Mouse (Mus musculus) testis, postnatal 14 days (tissue): ENCODE results near the gene Plcl2.
"Not testable (repeated sequence)": the region's sequence is repeated elsewhere in the genome, so short reads cannot be mapped to it uniquely, and the experiment has no call there.

Experiments used
- DNase-seq: peaks from one replicate; pipeline ENCODE4 v3.0.0; 2021; ENCODE audit warnings: low spot score

Gene Plcl2

GRCm38 (mm10) chr17:50534889-50535288, 25.7 kb downstream of the Plcl2 start:
- not testable (repeated sequence) for DNase-seq

DNA sequence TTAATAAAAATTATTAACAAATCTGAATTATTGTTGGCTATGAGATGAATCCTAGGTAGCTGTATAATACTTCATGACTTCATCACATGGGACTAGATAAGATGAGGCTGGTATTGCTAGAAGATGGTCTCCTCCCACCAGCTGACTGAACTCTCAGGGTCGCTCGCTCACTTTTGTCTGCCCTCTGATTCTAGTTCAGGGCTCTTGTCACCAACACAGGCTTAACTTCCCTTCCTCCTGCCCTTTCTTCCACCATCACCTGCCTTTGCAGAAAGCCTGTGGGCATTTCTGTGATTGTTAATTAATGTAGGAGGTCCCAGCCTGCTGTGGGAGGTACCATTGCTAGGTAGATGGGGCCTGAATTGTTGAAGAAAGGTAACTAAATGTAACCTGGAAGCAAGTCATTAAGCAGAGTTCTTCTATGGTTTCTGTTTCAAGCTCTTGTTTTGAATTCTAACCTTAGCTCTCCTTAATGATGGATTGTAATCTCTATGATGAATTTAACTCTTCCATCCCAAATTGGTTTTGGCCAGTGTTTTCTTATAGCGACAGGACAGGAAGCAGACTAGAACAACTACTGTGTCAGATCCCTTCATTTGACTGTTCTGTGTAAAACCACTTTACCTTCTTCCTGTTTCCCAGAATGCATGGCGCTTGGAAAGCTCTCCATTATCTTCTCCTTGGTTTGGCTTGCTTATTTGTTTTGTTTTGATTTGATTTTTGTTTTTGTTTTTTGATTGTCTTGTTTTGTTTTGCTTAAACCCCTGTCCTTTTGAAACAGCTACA, 27.4 kb downstream of the Plcl2 start:
- DNase-seq: no peak

- no peak for DNase-seq
These were observed 28.6 kb downstream of the Plcl2 start for GRCm38 (mm10) chr17:50537786-50538185.

GRCm38 (mm10) chr17:50544860-50545259, 35.7 kb downstream of the Plcl2 start:
- DNase-seq: no peak

DNA sequence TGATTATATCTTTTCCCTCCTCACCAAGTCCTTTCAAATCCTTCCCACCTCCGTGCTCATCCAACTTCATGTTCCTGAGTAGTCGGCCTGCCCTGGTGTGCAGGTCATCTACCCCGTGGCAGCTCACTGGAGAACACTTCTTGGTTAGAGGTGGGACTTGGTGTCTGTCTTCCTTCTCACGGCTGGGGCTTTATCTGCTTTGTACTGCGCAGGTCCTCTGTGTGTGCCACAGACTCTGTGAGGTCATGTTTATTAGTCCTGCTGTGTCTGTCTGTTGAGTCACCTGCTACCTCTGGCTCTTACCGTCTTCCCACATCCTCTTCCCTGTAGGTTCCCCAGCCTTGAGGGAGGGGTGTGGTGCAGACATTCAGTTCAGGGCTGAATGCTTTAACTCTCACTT, 36.1 kb downstream of the Plcl2 start:
- DNase-seq: no peak

- DNase-seq: no peak
These were observed 42.9 kb downstream of the Plcl2 start for GRCm38 (mm10) chr17:50552130-50552529.

DNA sequence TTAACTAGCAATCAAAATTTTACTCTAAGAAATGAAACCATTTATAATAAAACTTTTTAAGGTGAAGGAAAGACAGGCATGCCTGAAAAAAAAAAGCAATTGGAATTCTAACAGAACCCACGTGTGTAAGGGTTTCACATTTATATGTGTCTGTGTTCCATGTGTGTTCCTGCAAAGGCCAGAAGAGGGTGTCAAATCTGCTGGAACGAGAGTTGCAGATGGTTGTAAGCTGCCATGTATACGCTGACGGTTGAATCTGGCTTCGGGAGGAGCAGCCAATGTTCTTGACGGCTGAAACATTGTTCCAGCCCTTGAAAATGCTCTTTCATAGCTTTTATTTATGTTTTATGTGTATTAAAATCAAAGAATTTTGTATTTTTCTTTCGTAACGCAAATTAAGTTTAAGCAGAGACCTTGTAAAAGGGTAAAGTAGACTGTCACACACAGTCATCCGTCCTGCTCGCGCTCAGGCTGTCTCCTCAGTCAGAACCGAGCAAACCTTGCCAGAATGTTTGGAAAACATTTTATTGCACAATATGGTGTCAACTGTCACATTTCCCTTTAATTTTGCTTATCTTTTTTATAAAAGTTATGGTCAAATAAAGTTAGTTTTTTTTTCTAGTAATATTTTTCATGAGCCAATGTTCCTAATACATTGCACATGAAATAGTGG, 48.5 kb downstream of the Plcl2 start:
- no peak for DNase-seq

- DNase-seq: no peak
These were observed 49.0 kb downstream of the Plcl2 start for GRCm38 (mm10) chr17:50558239-50558625.

- DNase-seq: no peak
These were observed 56.3 kb downstream of the Plcl2 start for GRCm38 (mm10) chr17:50565376-50566123.

DNA sequence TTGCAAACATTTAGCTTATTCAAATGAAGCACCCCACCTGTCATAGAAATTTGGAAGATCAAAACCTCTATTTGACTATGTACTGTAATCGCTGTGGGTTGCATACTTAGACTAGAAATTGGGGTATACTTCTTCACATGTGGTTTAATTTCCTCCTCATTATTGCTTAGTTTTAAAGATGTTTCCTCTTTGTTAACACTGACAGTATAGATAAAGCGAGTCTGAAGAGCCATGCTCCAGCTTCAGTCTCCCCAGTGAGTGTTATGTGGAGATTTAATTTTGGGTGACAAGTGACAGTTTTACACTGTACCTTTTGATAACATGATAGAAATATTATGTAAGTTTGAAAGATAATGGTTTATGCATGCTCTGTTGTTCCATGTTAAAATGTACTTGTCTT, 59.6 kb downstream of the Plcl2 start:
- no peak for DNase-seq

- not testable (repeated sequence) for DNase-seq
These were observed 61.0 kb downstream of the Plcl2 start for GRCm38 (mm10) chr17:50570228-50570627.

DNA sequence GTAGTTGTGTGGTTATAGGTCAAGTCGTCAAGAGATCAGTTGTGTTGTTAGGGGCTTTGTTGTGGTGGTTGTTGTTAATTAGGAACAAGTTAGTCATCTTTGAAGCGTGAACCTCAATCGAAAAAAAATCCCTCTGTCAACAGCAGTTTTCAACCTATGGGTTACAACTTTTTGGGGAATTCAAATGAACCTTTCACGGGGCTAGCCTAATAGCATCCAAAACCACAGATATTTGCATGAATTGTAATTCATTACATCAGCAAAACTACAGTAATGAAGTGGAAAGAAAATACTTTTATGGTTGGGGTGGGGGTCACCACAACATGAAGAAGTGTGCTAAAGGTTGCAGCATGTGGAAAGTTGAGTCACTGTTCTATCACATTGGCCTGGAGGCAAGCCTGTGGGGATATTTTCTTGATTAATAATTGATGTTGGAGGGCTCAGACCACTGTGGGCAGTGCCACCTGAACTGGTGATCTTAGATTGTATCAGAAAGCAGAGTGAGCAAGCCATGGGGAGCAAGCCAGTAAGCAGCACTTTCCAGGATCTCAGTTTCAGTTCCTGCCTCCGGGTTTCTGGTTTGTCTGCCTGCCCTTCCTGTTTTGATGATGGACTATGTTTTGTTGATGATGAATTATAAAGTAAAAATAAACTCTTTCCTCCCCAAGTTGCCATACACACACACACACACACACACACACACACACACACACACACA, 61.6 kb downstream of the Plcl2 start:
- no peak for DNase-seq

- DNase-seq: no peak
These were observed 65.0 kb downstream of the Plcl2 start for GRCm38 (mm10) chr17:50574161-50574560.

- no peak for DNase-seq
These were observed 71.2 kb downstream of the Plcl2 start for GRCm38 (mm10) chr17:50580416-50580815.

- DNase-seq: no peak
These were observed 77.6 kb downstream of the Plcl2 start for GRCm38 (mm10) chr17:50586834-50587233.

GRCm38 (mm10) chr17:50587941-50588340, 78.7 kb downstream of the Plcl2 start:
- DNase-seq: no peak

- no peak for DNase-seq
These were observed 91.0 kb downstream of the Plcl2 start for GRCm38 (mm10) chr17:50600178-50600577.

DNA sequence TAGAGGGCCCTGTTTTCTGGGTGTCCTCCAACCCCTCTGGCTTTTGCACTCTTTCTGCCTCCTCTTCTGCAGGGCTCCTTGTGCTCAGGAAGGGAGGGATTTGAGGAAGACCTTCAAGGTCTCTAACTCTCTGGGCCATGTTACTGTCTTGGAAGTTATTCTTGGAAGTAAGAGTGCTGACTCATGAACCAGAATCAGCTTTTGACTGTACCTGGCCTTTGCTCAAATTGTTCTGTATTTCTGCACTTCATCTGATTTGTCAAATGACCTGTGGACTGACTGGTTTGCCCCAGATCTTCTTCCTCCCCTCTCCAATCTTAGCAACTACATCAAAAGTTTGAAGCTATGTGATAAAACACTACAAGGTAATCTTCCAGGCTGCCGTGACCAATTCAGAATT, 91.5 kb downstream of the Plcl2 start:
- DNase-seq: no peak

GRCm38 (mm10) chr17:50606890-50607289, 97.7 kb downstream of the Plcl2 start:
- DNase-seq: no peak

GRCm38 (mm10) chr17:50609908-50610307, 100.7 kb downstream of the Plcl2 start:
- DNase-seq: no peak

GRCm38 (mm10) chr17:50620794-50621537, 111.8 kb downstream of the Plcl2 start:
- DNase-seq: no peak

DNA sequence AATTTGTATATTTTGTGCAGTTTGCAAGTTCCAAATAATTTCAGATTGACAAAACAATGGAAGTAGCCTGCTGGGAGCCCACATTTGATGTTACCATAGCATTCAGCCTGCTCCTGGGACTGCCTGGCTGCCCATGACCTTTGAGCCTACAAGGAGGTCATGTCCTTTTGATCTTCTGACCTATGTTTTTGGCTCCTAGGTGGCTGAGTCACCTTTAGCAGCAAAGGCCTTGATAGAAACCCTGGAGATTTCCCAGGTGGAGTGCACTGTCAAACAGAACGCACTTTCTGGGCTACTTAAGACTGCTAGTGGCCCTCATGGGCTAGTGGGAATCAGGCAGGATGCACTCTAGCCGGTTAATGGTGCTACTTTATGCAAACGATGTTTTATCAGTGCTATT, 112.8 kb downstream of the Plcl2 start:
- no peak for DNase-seq
